Mouse (Mus musculus) CD4-positive, CD25-positive, alpha-beta regulatory T cell, adult 2 months (primary cell): ENCODE measurements around the gene Acad8.

Source experiments
- DNase-seq: peaks from one replicate; pipeline ENCODE4 v3.0.0-alpha.2; 2012; ENCODE audit warnings: low read depth, low spot score

The Acad8 gene

DNA sequence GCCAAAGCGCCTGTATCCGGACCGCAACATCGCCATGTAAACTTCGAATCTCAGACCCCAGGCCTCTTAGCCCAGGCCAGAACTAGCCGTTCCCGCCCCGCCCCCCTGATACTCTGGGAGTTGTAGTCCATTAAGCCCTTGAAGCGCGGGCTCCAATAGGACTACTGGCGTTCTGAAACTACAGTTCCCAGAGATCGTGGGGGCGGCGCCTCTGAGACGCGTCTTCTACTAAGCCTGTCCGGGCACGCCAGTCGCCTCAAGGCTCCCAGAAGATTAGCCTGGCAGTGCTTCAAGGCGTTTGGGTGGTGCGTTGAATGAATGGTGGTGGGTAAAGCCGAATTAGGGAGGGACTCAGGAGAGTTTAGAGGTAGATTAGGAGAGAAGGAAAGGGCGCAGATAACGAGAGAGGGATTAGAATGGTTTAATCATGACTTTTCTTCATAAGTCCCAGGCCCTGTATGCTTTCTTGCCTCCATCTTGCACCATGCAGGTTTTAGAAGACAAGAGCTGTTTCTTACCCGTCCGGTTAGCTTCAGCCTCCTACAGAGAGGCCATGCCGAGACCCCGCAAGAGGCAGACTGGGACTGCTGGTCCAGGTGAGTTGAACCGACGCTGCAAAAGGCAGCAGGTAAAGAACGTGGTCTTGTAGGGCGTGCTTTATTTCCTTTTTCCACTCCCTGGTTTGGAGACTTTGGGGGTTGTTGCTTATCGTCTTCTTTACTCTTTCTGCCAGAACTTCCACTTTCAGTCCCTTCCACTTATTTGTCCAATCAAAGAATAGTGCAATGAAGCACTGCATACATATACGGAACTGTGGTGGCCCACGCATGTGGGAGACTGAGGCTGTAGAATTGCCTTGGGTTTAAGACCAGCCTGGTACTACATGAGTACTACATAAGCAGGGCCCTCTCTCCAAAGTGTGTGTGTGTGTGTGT lies at the start of gene Acad8, which contains the start of gene Thyn1:
Acad8 (minus strand) TSS at position 106 of the 935 bp plus-strand sequence.
Thyn1 (plus strand) TSS at position 250 of the 935 bp plus-strand sequence.
- DNase-seq, result peak; percentile 95

GRCm38 (mm10) chr9:27043892-27044291 lies 44.5 kb upstream of the Acad8 start:
- DNase-seq, result peak; percentile 37

DNA sequence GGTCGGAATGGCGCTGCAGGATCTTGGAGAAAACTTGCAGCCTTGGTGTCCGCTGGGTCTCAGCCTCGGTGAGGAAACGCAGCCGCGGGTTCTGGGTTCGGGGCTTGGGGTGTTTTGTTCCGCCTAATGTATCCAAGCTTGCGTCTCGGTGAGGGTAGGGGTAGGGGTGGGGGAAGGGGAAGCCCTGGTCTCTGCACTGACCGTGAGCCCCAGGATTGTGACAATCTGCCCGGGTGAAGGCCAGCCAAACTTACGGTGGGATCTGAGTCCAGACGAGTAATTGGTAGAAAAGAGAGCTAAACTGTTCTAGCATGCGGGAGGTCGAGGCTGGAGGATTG lies 31.4 kb upstream of the Acad8 start:
- no peak for DNase-seq

DNA sequence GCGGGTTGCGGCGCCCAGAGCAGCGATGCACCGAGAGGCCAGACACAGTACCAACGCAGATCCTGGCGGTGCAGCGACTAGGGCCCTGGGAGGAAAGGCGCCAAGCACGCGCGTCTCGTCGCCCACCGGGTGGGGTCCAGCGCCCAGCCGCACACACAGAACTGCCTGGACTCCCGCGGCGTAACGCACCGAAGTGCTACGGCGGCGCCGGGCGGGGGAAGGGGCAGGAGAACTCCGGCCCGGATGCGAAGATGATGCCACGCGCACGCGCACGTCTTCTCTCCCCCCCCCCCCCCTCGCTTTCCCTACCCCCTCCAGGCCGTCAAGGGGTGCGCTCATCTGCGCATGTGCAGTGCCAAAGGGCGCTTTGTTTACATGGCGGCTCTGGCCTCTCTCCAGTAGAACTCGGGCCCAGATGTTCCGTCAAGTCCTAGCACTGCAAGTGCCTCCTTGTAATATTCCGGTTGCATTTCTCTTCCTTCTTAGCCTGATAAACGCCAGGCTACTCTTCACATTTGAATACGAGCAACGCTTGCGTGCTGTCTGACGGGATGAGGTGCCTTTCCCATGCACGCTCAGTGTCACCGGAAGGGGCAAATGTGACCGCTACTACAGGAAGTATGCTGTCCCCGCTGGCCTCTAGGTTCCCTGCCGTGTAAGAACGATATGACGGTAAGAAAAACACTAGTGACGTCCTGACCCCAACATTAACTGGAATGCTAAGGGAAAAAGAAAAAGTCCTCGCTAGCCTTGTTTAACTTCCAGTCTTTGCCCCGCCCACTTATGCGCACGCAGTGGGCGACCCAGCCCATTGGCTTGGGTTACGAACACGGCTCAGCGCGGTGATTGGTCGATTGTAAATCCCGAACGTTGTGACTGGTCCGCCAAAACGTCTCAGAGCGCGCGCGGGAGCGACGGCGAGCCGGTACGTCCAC lies 30.7 kb upstream of the Acad8 start, which contains the start of the genes Vps26b and Ncapd3:
Vps26b (minus strand) TSS at position 238 of the 935 bp plus-strand sequence.
Ncapd3 (plus strand) TSS at position 348 of the 935 bp plus-strand sequence.
- DNase-seq, result peak; percentile 98

GRCm38 (mm10) chr9:27029022-27029827 lies 29.9 kb upstream of the Acad8 start:
- peak; percentile 77 for DNase-seq

DNA sequence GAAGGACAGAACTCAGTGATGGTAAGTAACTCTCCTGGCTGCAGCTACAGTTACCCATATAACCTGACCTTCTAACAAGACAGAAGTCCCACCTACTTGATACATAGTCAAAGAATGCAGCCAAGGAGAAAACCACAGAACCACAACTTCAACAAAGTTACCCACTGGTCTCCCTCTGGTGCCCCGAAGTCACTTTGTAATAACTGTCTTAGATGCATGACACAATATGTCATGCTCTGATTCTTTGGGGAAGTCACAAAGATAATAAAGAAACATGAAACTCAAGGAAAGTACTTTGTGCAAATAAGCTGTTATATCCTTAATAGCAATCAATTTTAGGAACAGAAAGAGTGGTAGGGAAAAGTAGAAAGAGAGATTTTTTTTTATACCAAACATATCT lies 27.3 kb upstream of the Acad8 start:
- DNase-seq, result no peak

DNA sequence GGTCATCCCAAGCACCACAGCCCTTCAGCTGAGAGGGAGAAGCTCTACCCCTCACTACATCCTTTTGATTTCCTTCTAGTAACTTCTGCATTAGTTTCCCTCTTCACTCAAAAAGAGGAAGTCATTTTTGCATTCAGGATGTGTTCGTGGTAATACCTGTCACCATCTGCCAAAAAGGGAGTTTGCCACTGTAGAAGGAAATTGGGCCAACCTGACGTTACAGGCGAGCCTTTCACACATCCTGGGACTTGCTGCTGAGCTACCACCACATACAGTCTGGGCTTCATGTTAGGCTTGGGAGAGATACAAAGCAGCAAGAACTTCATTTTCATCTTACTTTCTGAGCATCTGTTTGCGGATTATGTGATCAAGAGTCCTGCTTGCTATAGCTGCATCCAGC lies 24.3 kb upstream of the Acad8 start:
- peak; percentile 33 for DNase-seq

- DNase-seq, result no peak
These were observed 19.6 kb upstream of the Acad8 start for GRCm38 (mm10) chr9:27018961-27019360.

GRCm38 (mm10) chr9:27011572-27011971 lies 12.2 kb upstream of the Acad8 start:
- DNase-seq, result no peak

DNA sequence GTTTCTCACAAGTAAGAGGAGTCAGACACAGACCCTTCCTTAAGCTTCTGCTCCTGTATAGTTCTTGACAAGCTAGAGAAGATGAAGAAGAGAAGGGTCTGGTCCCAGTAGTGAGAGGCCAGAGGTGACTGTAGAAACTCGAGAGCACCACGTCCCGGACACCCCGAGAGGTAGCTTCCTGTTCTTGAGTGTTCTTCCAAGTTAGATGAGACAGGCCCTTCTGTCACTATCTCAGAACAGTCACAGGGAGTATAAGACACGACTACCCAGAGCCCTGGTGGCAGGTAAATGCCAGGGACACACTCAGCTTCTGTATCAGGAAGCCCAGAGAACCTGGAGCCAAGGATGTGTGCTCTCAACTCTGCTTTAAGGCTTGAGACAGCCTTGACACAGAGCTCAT lies 9.9 kb upstream of the Acad8 start:
- DNase-seq, result no peak

DNA sequence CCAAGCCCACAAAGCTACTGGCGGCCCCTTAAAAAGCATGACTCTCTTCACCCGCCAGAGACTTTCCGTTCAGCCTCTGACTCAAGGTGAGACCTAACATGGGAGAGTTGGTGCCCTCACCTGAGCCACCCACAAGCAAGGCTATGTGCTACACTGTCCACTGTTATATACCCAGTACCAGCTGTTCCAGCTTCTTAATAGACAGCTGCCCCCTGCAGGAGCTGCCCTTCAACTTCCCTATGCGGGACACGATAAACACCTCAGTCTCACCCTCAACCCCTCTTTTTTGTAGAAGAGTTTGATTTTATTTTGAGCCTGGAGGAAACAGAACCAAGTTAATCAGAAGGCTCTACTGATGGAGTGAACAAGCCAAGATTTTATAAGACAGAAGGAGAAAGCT lies 7.5 kb upstream of the Acad8 start:
- no peak for DNase-seq

DNA sequence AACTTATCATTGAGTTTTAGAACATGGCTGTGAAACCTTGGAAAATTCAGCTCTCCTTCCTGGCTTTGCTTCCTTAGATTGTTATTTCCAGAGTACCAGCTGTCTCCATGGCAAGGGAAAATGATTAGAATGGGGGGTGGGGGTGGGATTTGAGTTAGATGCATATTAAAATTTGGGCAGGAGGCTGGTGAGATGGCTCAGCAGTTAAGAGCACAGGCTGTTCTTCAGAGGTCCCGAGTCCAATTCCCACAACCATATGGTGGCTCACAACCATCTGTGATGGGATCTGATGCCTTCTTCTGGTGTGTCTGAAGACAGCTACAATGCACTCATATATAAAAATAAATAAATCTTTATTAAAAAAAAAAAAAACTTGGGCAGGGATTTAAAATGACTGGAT lies 6.6 kb upstream of the Acad8 start:
- DNase-seq, result no peak

DNA sequence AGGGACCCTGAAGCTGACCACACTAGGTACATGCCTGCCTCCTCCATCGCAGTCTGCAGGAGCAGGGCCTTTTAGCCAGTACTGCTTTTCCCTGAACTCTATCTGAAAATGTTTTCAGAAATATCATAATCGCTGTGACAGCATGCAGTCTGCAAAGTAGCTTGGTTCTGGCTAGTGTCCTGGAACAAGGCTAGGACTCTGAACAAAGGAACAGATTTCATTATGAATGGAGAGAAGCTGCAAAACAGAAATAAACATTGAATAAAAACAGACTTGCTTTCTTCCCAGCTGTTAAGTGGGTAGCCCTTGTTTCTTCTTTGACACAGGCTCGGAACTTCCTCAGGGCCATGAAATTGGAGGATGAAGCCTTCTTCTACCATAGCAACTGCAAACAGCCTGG lies 5.9 kb upstream of the Acad8 start:
- DNase-seq, result no peak

- peak; percentile 6 for DNase-seq
These were observed 501 bp downstream of the Acad8 start for GRCm38 (mm10) chr9:26998669-26999460.

DNA sequence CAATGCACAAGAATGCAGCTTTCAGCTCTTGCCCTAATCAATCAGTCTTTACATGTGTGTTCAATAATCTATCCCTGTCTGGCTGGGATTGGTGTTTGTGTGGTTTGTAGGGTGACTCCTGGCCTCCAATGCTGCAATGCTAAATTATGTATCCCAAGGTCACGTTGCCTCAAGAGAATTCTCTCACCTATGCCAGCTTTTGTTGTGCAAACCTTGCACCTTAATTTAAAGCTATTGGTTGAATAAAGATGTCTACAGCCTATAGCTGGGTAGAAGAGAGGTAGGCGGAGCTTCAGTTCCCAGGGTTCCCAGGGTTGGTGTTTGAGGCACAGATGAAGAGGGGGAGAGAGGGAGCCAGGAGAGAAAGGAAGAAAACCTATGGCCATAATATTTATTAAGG lies 1.9 kb downstream of the Acad8 start:
- DNase-seq, result no peak

- DNase-seq, result peak; percentile 7
These were observed 2.3 kb downstream of the Acad8 start for GRCm38 (mm10) chr9:26997062-26997461.

DNA sequence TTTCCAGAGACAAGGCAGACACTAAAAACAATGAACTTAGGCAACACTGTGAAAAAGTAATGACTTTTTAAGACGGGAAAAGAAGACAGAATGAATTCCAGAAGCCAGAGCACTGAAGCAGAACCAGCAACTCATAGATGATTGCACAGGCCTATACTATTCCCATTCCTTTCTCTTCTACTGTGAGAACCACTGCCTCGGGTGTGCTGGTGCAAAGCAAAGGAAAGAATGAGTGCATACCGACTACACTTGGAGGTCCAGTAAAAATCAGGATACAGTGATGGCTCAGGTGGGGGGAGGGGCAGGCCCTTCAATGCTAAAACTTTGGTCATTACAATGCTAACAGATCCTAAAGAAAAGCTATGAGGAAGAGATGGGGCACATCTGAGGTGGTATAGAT lies 5.5 kb downstream of the Acad8 start:
- DNase-seq, result no peak

DNA sequence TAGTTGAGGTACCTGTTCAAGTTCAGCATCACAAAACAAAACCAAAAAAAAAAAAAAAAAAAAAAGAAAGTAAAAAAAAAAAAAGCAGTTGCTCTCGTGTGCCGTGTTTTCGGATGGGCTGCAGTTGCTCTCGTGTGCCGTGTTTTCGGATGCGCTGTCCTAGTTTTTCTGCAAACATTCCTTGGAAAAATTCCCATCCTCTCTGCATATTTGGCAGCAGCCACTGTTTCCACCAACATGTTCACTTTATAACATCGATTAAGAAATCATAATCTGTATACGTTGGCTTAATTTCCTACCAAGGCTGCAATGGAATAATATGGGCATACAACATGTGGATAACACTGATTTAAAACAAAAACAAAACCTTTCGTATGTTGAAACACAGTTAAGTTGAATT lies 6.2 kb downstream of the Acad8 start:
- no peak for DNase-seq

DNA sequence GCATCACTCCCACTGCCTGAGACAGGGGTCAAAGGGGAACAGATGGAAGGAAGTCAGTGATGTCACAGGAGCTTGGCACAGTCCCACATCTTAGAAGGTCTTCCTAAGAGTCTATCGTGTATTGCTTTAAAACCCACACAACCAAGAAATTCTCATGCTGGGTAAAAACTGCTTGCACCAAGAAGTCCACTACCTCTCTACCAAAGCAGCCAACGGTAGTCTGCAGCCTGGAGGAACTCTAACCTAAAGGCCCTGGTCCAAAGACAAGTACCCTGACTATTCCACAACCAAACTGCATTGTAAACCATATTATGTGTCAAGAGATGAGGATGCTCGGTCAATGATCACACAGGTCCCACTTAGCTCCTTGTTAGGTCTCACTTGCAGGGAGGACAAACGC lies 9.2 kb downstream of the Acad8 start:
- no peak for DNase-seq

DNA sequence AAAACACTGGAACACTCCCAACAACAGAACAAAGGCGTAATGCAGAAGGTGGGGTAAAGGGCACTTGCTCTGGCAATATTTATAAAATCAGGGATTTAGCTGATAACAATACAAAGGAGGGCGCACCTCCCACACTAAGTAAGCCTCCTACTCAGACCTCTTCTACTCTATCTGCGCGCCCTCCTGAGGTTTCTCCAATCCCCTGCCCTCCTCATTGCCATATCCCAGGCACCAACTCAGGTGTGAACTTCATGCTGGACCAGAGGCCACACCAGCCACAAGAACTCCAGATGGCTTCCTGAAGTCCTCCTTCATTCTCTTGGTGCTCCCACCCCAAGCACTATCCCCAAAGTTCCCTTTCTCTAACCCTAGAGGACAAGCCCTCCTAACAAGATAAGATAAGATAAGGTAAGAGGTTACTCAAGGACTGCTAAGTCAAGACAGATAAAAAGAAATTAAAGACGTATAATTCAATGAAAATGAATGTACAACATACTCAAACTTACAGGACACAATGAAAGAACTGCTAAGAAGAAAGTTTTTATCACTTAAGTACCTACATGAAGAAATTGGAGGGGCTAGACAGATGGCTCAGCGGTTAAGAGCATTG lies 13.6 kb downstream of the Acad8 start:
- no peak for DNase-seq
